ENCODE assay signal across 35 mouse cellular contexts in genomic region chr12:8305258-8305657, GRCm38 (mm10). TPM values are rescaled to one million over a fixed set of nuclear protein-coding genes. Genes with fewer than 3 reads are reported as not detected.
"Had no signal": no experiment of that assay in that cellular context is flagged by ENCODE, and none has a peak within 500 bp of the region (broad histone marks: within the 10 kb centered on the region; RNA-seq: fewer than 3 reads in every experiment).

No protein-coding gene starts in this region.

- ATAC-seq: liver, embryonic 12.5 days; liver, postnatal 0 days; lung, postnatal 0 days; midbrain, embryonic 13.5 days; midbrain, embryonic 15.5 days; midbrain, embryonic 16.5 days had no signal

- H3K27ac ChIP-seq: limb, embryonic 10.5 days; limb, embryonic 12.5 days; limb, embryonic 13.5 days; limb, embryonic 15.5 days; liver, embryonic 12.5 days; liver, embryonic 13.5 days; liver, embryonic 14.5 days; liver, embryonic 15.5 days; lung, embryonic 15.5 days; macrophage; midbrain, embryonic 12.5 days; midbrain, embryonic 13.5 days; midbrain, embryonic 15.5 days; neural tube, embryonic 12.5 days had no signal

- DNase-seq: left cerebral cortex, postnatal 4 days; liver; liver, embryonic 13.5 days; liver, postnatal 0 days; lung, adult 18-20 months; lung, adult 2 months; lung, embryonic 14.5 days; lung, postnatal 10 days; lung, postnatal 14 days; lung, postnatal 36 days; lung, postnatal 4 days; midbrain, embryonic 14.5 days had no signal

- H3K4me3 ChIP-seq: limb, embryonic 10.5 days; limb, embryonic 12.5 days; limb, embryonic 13.5 days; limb, embryonic 15.5 days; liver, embryonic 12.5 days; liver, embryonic 13.5 days; liver, embryonic 15.5 days; lung, embryonic 15.5 days; megakaryocyte, embryonic 14.5 days; midbrain, embryonic 10.5 days; midbrain, embryonic 12.5 days; midbrain, embryonic 13.5 days; midbrain, embryonic 15.5 days; myocyte; neural tube, embryonic 12.5 days had no signal

RNA-seq across cellular contexts. Expression of gene Gdf7, which starts 3.5 kb away (rescaled TPM):
- total RNA-seq: left cerebral cortex, postnatal 4 days; liver, adult 2 months; megakaryocyte progenitor cell, adult 5-6 weeks; megakaryocyte, adult 5-6 weeks; megakaryocyte-erythroid progenitor cell, adult 5-6 weeks; monocyte, adult 5-6 weeks had no signal
